Mouse (Mus musculus) lung, adult 10 weeks (tissue): ENCODE results near the gene Fam8a1. TPM values are rescaled to one million over a fixed set of nuclear protein-coding genes. Genes with fewer than 3 reads are reported as not detected.

ENCODE experiments used
- polyA plus RNA-seq: library from polyadenylated mRNA; stranded (reverse); fragments of 350-450 nt; fragmentation: Illumina TruSeq; extraction: RNeasy Lipid Tissue Mini Kit (QIAGEN cat#74804); gene quantifications from one replicate; pipeline ENCODE4 v1.2.3, GENCODE M21; 2014; ENCODE audit warnings: low read depth, low replicate concordance; ENCODE audit not compliant: insufficient read depth

Gene Fam8a1
- polyA plus RNA-seq: 26.7 TPM

DNA sequence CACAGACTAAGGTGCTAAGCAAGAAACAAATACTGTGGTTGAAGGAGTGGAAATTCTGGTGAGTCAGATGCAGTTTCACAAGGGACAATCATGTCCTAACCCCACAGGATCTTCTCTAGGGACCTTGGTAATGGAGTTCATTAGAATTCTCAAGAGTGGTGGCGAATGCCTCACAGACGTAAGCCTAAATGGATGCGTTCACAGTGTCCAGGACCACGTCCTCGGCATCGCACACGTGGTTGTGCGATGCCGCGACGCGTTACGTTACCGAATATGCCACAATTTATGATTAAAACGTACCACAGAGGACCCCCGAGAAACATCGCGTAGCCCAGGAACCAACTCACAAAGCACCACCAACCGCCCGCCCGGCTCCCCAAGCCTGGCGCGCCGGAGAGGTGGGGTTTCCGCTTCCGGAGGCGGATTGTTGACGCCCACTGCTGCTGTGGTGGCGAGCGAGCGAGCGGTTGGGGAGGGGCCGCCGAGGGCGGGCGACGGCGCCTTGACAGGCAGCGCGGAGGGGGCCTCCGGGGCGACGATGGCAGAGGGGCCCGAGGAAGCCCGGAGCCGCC, at the start of gene Fam8a1:
Gene Fam8a1, plus strand, starts transcription at position 475 of the 572 bp plus-strand sequence.

Other genes with a start within 250 kb of the Fam8a1 start
- 4.0 TPM for gene Cap2, start 167.7 kb upstream of the Fam8a1 start, polyA plus RNA-seq
- 14.5 TPM for gene Nup153, start 58.4 kb downstream of the Fam8a1 start, polyA plus RNA-seq